Mouse (Mus musculus): ENCODE results near the gene Nmrk2. TPM values are rescaled to one million over a fixed set of nuclear protein-coding genes. Genes with fewer than 3 reads are reported as not detected.

The Nmrk2 gene
- polyA plus RNA-seq, 1 experiment from 2014 or later, result 0.20 TPM

DNA sequence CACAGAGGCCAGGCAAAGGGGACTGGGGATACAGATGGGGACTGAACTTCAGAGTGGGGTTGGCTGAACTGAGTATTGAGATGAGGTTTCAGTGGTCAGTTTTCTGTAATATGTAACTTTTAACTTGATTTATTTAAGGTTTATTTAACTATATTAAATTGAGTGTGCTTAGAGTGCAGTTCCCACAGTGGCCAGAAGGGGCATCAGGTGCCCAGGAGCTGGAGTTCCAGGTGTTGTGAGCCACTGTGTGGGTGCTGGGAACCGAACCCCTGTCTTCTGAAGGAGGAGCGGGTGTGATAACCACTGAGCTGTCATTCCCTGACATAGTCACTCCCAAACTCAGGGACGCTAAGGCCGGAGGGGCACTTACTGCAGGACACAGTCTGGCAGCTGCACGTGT, 8.3 kb upstream of the Nmrk2 start:
- 92% methylated on average over 5 of the region's 5 CpGs for WGBS
- no peaks in the 10 kb centered on the region for H3K4me1 ChIP-seq
- H3K4me2 ChIP-seq (replicated peaks), result no peak overlapping the region
- H3K27ac ChIP-seq, result no peak overlapping the region
- H3K9me3 ChIP-seq, result peaks cover 3% of the 10 kb centered on the region; the same call in 1 of the 2 replicates
- no peak overlapping the region for H3K4me3 ChIP-seq
- H3K36me3 ChIP-seq, result no peaks in the 10 kb centered on the region
- H3K9ac ChIP-seq, result no peak overlapping the region
- no peaks in the 10 kb centered on the region for H3K27me3 ChIP-seq
- ATAC-seq (ENCODE audit: insufficient number of reproducible peaks, insufficient read depth, low FRiP score, low TSS enrichment), result no peak

DNA sequence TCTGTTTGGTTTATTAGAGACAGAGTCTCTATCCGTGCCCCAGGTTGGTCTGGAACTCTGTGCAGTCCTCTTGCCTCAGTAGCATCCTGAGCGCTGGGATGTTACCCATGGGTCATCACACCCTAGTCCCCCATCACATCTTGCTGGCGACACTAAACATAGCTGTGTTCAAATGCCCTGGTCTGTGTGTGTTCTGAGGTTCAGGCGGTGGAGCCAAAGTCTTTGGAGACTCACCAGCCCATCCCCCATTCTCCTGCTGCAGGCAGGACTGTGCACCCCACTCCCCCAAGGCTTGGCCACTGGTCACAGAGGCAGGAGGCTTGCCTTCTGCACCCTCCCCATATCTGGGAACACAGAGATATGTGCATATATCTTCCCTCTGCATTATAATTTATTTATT, 2.3 kb upstream of the Nmrk2 start:
- WGBS, result 67% methylated on average over 4 of the region's 4 CpGs
- Histone ChIP-seq H3K4me1 (no peaks in the 10 kb centered on the region), H3K27me3 (0 out of 2 replicates have a peak, but pooled peaks cover 2% of the 10 kb centered on the region), H3K36me3 (no peaks in the 10 kb centered on the region), H3K9me3 (no peaks in the 10 kb centered on the region), H3K9ac (no peak overlapping the region; the same call in 1 of the 2 replicates), H3K4me2 (replicated peaks) (no peak overlapping the region), H3K27ac (no peak overlapping the region), H3K4me3 (no peak overlapping the region)
- no peak for ATAC-seq (ENCODE audit: insufficient number of reproducible peaks, insufficient read depth, low FRiP score, low TSS enrichment)

DNA sequence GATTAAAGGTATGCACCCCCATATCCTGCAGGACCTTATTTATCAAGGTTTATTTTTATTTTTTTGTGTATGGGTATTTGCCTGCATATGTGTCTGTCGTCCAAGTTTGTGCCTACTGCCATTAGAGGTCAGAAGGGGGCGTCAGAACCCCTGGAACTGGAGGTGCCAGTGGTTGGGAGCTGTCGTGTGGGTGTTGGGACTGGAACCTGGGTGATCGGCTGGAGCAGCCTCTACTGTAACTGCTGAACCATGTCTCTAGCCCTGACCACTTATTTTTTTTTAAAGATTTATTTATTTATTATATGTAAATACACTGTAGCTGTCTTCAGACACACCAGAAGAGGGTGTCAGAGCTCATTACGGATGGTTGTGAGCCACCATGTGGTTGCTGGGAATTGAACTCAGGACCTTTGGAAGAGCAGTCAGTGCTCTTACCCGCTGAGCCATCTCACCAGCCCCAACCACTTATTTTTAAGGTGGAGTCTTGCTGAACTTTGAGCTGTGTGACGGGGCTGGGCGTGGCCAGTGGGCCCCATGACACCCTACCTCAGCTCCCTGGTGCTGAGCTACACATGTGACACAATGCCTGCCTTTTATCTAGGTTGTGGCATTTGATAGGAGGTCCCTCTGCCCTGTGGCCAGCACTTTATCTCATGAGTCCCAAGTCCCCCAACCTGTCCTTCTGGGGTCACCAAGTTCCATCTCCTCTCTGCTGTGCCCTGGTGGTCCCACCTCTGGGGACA, 1.3 kb upstream of the Nmrk2 start:
- H3K9me3 ChIP-seq, result no peaks in the 10 kb centered on the region
- no peak for ATAC-seq (ENCODE audit: insufficient number of reproducible peaks, insufficient read depth, low FRiP score, low TSS enrichment)
- no peaks in the 10 kb centered on the region for H3K4me1 ChIP-seq
- no peaks in the 10 kb centered on the region for H3K36me3 ChIP-seq
- H3K27ac ChIP-seq, result no peak overlapping the region
- H3K9ac ChIP-seq, result no peak overlapping the region
- H3K4me3 ChIP-seq, result no peak overlapping the region
- 0 out of 2 replicates have a peak, but pooled peaks cover 5% of the 10 kb centered on the region for H3K27me3 ChIP-seq
- 64% methylated on average over 8 of the region's 8 CpGs for WGBS
- no peak overlapping the region for H3K4me2 ChIP-seq (replicated peaks)

DNA sequence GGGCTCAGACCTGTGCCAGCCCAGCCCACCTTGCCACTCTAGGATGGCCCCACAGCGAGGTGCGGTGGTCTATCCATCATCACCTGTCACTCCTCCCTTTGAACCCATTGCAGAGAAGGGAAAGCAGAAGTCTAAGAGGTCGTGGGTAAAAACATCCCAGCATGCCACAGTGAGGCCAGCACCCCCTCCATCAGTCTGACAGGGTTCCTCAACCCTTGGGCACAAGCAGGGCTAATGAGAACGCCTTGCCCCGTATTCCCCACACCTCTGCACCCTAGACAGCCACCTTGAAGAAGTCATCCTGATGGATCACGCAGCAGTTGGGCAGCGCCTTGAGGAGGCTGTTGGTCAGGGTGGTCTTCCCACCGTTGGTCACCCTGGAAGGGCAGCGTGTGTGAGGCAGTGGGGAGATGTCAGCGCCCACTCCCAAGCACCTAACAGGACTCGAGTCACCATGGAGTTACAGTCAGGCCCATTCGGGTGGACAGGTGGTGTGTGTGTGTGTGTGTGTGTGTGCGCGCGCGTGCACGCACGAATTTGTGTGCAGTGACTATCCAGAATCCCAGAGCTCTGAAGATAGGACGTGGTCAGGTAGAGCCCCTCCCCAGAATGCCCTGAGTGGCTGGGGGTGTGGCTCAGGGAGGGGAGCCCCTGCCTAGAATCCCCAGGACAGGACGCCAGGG, 1.1 kb downstream of the Nmrk2 start:
- Histone ChIP-seq H3K27ac (no peak overlapping the region), H3K4me2 (replicated peaks) (no peak overlapping the region), H3K4me1 (no peaks in the 10 kb centered on the region), H3K9me3 (no peaks in the 10 kb centered on the region), H3K27me3 (peaks cover 24% of the 10 kb centered on the region), H3K36me3 (no peaks in the 10 kb centered on the region), H3K4me3 (no peak overlapping the region), H3K9ac (no peak overlapping the region)
- WGBS, result 73% methylated on average over 20 of the region's 20 CpGs
- no peak for ATAC-seq (ENCODE audit: insufficient number of reproducible peaks, insufficient read depth, low FRiP score, low TSS enrichment)

DNA sequence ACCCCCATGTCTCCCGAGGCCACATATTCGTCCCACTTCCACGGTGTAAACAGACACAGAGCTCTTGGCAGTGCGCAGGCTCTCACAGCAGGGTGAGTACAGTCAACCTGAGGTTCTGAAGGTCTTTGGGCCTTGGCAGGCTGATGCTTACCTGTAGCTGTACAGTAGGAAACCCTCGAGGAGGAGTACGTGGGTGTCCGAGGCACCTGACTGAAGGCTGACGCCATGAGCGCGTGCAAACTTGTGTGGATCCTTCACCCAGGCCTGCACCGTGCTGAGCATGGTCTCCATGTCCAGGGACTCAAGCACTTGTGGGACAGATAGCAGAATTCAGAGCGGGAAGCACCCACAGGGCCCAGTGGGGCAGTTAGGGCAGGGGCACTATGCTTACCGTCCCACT, 1.7 kb downstream of the Nmrk2 start:
- 84% methylated on average over 13 of the region's 13 CpGs for WGBS

DNA sequence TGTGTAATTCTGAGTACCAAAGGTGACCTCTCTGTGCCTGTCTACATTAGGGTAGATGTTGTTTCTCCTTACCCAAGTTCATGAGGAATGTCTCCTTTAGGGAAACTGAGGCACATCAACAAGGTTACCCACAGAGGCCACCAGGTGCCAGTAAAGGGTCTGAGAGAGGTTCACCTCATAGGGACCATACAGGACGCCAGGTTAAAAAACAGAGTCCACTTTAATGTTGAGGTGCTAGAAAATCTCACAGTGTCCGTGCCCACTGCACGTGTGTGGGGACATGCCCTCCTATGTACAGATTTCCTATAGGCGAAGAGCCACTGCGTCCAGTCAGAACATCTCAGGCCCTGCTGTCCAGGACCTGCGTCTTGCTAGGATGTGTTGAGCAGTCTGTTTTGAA, 2.9 kb downstream of the Nmrk2 start:
- H3K9me3 ChIP-seq, result no peaks in the 10 kb centered on the region
- no peak overlapping the region for H3K4me2 ChIP-seq (replicated peaks)
- H3K9ac ChIP-seq, result no peak overlapping the region
- 0 out of 2 replicates have a peak, but pooled peaks cover 7% of the 10 kb centered on the region for H3K4me1 ChIP-seq
- H3K4me3 ChIP-seq, result no peak overlapping the region
- no peak overlapping the region for H3K27ac ChIP-seq
- no peak for ATAC-seq (ENCODE audit: insufficient number of reproducible peaks, insufficient read depth, low FRiP score, low TSS enrichment)
- WGBS, result 80% methylated on average over 6 of the region's 6 CpGs
- H3K27me3 ChIP-seq, result peaks cover 41% of the 10 kb centered on the region
- no peaks in the 10 kb centered on the region for H3K36me3 ChIP-seq

More for the DNA sequence above, 1.7 kb downstream of the Nmrk2 start:
- Histone ChIP-seq H3K27me3 (peaks cover 30% of the 10 kb centered on the region), H3K4me3 (no peak overlapping the region), H3K4me1 (no peaks in the 10 kb centered on the region), H3K27ac (no peak overlapping the region), H3K4me2 (replicated peaks) (no peak overlapping the region), H3K9me3 (no peaks in the 10 kb centered on the region), H3K9ac (no peak overlapping the region), H3K36me3 (no peaks in the 10 kb centered on the region)
- no peak for ATAC-seq (ENCODE audit: insufficient number of reproducible peaks, insufficient read depth, low FRiP score, low TSS enrichment)

DNA sequence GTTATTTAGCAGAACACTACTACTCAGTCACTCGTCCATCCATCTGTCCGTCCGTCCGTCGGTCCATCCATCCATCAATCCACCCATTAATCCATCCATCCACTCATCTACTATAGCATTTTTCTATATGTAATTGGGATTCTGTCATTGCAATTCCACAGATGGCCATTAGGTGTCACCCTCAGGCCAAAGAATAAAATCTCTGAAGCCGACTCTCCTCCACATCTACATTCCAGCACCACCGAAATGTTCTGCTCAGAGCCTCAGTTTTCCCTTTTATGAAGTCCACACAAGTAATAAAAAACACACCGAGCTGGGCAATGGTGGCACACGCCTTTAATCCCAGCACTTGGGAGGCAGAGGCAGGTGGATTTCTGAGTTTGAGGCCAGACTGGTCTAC, 3.6 kb downstream of the Nmrk2 start:
- Histone ChIP-seq H3K27ac (no peak overlapping the region), H3K36me3 (no peaks in the 10 kb centered on the region), H3K27me3 (peaks cover 46% of the 10 kb centered on the region), H3K4me1 (0 out of 2 replicates have a peak, but pooled peaks cover 9% of the 10 kb centered on the region), H3K9me3 (no peaks in the 10 kb centered on the region), H3K4me2 (replicated peaks) (no peak overlapping the region), H3K9ac (no peak overlapping the region), H3K4me3 (no peak overlapping the region)
- WGBS, result 4% methylated on average over 9 of the region's 9 CpGs
- no peak for ATAC-seq (ENCODE audit: insufficient number of reproducible peaks, insufficient read depth, low FRiP score, low TSS enrichment)

DNA sequence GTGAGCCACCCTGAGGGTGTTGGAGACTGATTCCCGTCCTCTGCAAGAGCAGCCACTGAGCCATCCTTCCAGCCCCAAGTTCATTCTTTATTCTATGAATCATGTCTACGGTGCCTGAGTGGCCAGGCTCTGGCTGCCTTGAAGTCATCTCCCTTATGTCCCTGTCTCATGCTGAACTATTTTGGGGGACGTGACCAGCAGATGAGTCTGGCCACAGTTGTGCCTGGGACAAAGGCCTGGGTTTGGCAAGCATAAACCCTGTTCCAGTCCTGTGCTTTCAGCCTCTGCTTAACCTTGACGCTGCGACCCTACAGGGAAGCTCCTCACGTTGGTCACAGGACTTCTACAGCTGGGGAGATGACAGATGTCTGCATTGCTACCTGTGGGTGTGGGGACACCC, 4.5 kb downstream of the Nmrk2 start:
- H3K4me3 ChIP-seq, result no peak overlapping the region
- H3K36me3 ChIP-seq, result no peaks in the 10 kb centered on the region
- 50% methylated on average over 6 of the region's 6 CpGs for WGBS
- peaks cover 51% of the 10 kb centered on the region for H3K27me3 ChIP-seq
- H3K27ac ChIP-seq, result no peak overlapping the region
- no peak overlapping the region for H3K9ac ChIP-seq
- no peaks in the 10 kb centered on the region for H3K9me3 ChIP-seq
- no peak overlapping the region for H3K4me2 ChIP-seq (replicated peaks)
- no peak for ATAC-seq (ENCODE audit: insufficient number of reproducible peaks, insufficient read depth, low FRiP score, low TSS enrichment)
- 0 out of 2 replicates have a peak, but pooled peaks cover 12% of the 10 kb centered on the region for H3K4me1 ChIP-seq

DNA sequence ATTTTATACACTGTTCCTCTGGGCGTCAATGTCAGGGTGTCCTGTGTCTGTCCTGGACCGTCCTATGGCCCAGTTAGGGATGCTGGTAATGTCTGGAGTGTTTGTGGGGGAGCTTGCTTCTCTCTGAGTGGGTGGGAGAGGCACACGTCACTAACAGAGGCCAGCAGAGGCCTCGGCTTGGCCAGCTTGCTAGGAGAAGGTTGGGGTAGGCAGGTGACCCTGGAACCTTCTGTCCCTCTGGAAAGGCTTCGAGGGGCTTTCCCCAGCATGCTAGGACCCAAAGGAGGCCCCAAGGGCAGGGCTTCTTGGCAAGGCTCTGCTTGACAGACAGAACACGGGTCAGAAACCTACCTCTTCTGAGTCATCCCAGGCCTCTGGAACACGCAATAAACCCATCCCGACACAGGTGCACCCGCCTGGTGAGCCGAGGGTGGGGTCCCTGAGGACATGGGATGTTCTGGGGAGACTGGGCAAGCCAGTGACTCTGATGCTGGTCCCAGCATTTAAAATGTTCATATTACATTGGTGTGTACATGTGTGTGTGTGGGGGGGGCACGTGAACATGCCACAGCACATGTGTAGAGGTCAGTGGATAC, 5.3 kb downstream of the Nmrk2 start:
- Histone ChIP-seq H3K27ac (no peak overlapping the region), H3K9me3 (no peaks in the 10 kb centered on the region), H3K4me2 (replicated peaks) (no peak overlapping the region), H3K27me3 (peaks cover 51% of the 10 kb centered on the region), H3K4me1 (0 out of 2 replicates have a peak, but pooled peaks cover 15% of the 10 kb centered on the region), H3K9ac (no peak overlapping the region), H3K36me3 (no peaks in the 10 kb centered on the region), H3K4me3 (no peak overlapping the region)
- no peak for ATAC-seq (ENCODE audit: insufficient number of reproducible peaks, insufficient read depth, low FRiP score, low TSS enrichment)
- WGBS, result 61% methylated on average over 11 of the region's 11 CpGs

DNA sequence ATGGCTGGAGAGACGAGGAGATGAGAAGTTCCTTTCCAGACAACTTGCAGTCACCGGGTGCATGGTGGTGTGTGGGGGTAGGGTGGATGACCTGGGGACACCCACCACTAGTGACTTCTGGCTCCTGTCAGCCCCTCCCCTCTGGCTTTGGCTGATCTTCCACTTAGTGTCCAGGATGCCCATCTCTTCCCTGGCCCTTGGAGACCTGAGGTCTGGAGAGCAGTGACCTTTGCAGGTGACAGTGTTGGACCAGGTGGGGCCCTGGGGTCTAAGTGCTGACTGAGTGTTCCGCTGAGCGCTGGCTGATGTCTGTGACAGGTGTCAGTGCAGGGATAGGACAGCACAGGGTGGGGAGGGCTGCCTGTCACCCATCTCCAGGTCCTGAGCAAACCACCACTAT, 6.6 kb downstream of the Nmrk2 start:
- H3K27me3 ChIP-seq, result peaks cover 51% of the 10 kb centered on the region

DNA sequence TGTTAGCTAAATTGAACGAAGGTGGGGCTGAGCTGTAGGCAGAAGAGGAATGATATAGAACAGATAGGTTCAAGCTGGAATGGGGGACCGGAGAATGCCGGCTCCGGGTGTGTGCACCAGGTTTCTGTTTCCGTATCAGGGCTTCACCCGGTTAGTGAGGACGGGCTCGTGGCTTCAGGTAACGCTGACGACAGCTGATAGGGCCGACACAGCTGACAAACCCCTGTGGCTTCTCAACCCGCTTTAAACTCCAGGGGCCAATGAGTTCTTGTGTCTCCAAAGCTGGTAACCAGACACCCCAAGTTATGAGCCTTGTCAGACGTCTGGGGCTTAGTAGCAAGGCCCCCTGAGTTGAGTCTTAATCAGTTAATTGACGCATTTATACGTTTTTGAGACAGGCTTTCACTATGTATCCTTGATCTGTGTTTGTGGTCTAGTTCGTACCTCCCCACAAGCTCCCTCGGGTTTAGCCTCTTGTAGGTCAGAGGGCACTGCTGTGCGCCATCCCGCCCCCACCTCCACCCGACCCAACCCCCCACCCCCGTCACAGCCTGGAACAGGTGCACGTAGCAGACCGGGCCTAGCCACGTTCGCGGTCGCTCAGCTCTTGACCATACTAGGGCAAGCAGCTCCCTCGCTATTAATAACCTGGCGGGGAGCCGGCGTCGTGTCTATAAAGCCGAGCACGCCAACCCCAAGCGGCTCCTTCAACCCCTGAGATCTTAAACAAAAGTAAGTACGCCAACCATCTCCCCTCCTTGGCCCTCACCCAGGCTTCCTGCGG, 7.7 kb downstream of the Nmrk2 start:
- Histone ChIP-seq H3K27ac (0 out of 2 replicates have a peak overlapping the region, but pooled peaks have one; percentile 19), H3K9ac (0 out of 2 replicates have a peak overlapping the region, but pooled peaks have one; percentile 15), H3K9me3 (no peaks in the 10 kb centered on the region), H3K36me3 (peaks cover 17% of the 10 kb centered on the region), H3K4me1 (0 out of 2 replicates have a peak, but pooled peaks cover 15% of the 10 kb centered on the region), H3K4me2 (replicated peaks) (peak overlapping the region; percentile 27), H3K27me3 (peaks cover 49% of the 10 kb centered on the region), H3K4me3 (no peak overlapping the region)
- 12% methylated on average over 37 of the region's 37 CpGs for WGBS
- ATAC-seq (ENCODE audit: insufficient number of reproducible peaks, insufficient read depth, low FRiP score, low TSS enrichment), result no peak

More for the DNA sequence above, 6.6 kb downstream of the Nmrk2 start:
- H3K4me3 ChIP-seq, result no peak overlapping the region
- WGBS, result 65% methylated on average over 4 of the region's 4 CpGs
- peaks cover 11% of the 10 kb centered on the region for H3K36me3 ChIP-seq
- 0 out of 2 replicates have a peak overlapping the region, but pooled peaks have one; percentile 5 for H3K9ac ChIP-seq
- ATAC-seq (ENCODE audit: insufficient number of reproducible peaks, insufficient read depth, low FRiP score, low TSS enrichment), result no peak
- no peak overlapping the region for H3K27ac ChIP-seq
- 0 out of 2 replicates have a peak, but pooled peaks cover 15% of the 10 kb centered on the region for H3K4me1 ChIP-seq
- no peaks in the 10 kb centered on the region for H3K9me3 ChIP-seq
- 0 out of 2 replicates have a peak overlapping the region, but pooled peaks have one; percentile 1 for H3K4me2 ChIP-seq (replicated peaks)

Data from embryonic facial prominence, embryonic 12.5 days (tissue).